Mouse (Mus musculus) megakaryocyte, embryonic 14.5 days (primary cell): ENCODE measurements around the gene Vdac1. TPM values are rescaled to one million over a fixed set of nuclear protein-coding genes. Genes with fewer than 3 reads are reported as not detected.
"Not testable (repeated sequence)": the region's sequence is repeated elsewhere in the genome, so short reads cannot be mapped to it uniquely, and the experiment has no call there.

ENCODE experiments used
- H3K27me3 ChIP-seq: replicated peaks from 2 replicates; pipeline ENCODE3; 2012; ENCODE audit warnings: inconsistent platforms
- H3K36me3 ChIP-seq: replicated peaks from 2 replicates; pipeline ENCODE3; 2012; ENCODE audit warnings: low read length, inconsistent platforms, mixed read lengths
- H3K4me1 ChIP-seq: 2 replicates; pipeline ENCODE4 v1.6.1; 2012; ENCODE audit warnings: inconsistent platforms
- H3K4me3 ChIP-seq: replicated peaks from 2 replicates; pipeline ENCODE3; 2012; ENCODE audit warnings: moderate library complexity, mild to moderate bottlenecking, inconsistent platforms
- H3K9me3 ChIP-seq: 2 replicates; pipeline ENCODE4 v1.6.1; 2012; ENCODE audit warnings: inconsistent platforms
- FLI1 ChIP-seq: IDR thresholded peaks from 2 replicates; pipeline ENCODE4 v1.6.1; 2012; ENCODE audit warnings: low read length, inconsistent platforms, mixed read lengths
- GATA1 ChIP-seq: IDR thresholded peaks from 3 replicates; pipeline ENCODE4 v1.6.1; 2012; ENCODE audit warnings: mixed read lengths, low read length, inconsistent platforms, borderline replicate concordance
- polyA plus RNA-seq: library from polyadenylated mRNA; stranded (reverse); fragments of >175 nt; gene quantifications from 2 replicates; pipeline ENCODE4 v1.2.3, GENCODE M21; 2012; ENCODE audit warnings: low replicate concordance; ENCODE audit not compliant: insufficient read depth

Gene Vdac1
- polyA plus RNA-seq, 1 experiment, result 27.3 TPM

GRCm38 (mm10) chr11:52373841-52374240, 13.2 kb downstream of the Vdac1 start:
- H3K27me3 ChIP-seq, result no peaks in the 10 kb centered on the region
- no peak overlapping the region for H3K4me3 ChIP-seq
- no peaks in the 10 kb centered on the region for H3K9me3 ChIP-seq
- peaks cover 66% of the 10 kb centered on the region for H3K4me1 ChIP-seq
- H3K36me3 ChIP-seq, result peaks cover 68% of the 10 kb centered on the region
- TF ChIP-seq GATA1 (no peak), FLI1 (no peak)

GRCm38 (mm10) chr11:52374340-52374739, 13.7 kb downstream of the Vdac1 start:
- Histone ChIP-seq H3K4me3 (no peak overlapping the region), H3K36me3 (peaks cover 69% of the 10 kb centered on the region), H3K9me3 (no peaks in the 10 kb centered on the region), H3K27me3 (no peaks in the 10 kb centered on the region), H3K4me1 (peaks cover 62% of the 10 kb centered on the region)
- no peak for TF ChIP-seq GATA1

GRCm38 (mm10) chr11:52377579-52377978, 16.9 kb downstream of the Vdac1 start:
- TF ChIP-seq FLI1 (no peak), GATA1 (no peak)
- no peak overlapping the region for H3K4me3 ChIP-seq
- H3K36me3 ChIP-seq, result peaks cover 91% of the 10 kb centered on the region
- H3K4me1 ChIP-seq, result peaks cover 29% of the 10 kb centered on the region
- no peaks in the 10 kb centered on the region for H3K27me3 ChIP-seq
- no peaks in the 10 kb centered on the region for H3K9me3 ChIP-seq

GRCm38 (mm10) chr11:52379241-52379640, 18.6 kb downstream of the Vdac1 start:
- Histone ChIP-seq H3K4me3 (no peak overlapping the region), H3K27me3 (no peaks in the 10 kb centered on the region), H3K36me3 (peaks cover 97% of the 10 kb centered on the region), H3K4me1 (peaks cover 12% of the 10 kb centered on the region), H3K9me3 (no peaks in the 10 kb centered on the region)
- no peak for TF ChIP-seq FLI1

GRCm38 (mm10) chr11:52383741-52384140, 23.1 kb downstream of the Vdac1 start:
- 0 out of 2 replicates have a peak, but pooled peaks cover 3% of the 10 kb centered on the region for H3K4me1 ChIP-seq
- no peak overlapping the region for H3K4me3 ChIP-seq
- H3K36me3 ChIP-seq, result peaks cover 99% of the 10 kb centered on the region
- TF ChIP-seq GATA1 (no peak), FLI1 (no peak)
- no peaks in the 10 kb centered on the region for H3K27me3 ChIP-seq
- no peaks in the 10 kb centered on the region for H3K9me3 ChIP-seq

GRCm38 (mm10) chr11:52384667-52385066, 24.0 kb downstream of the Vdac1 start:
- no peaks in the 10 kb centered on the region for H3K9me3 ChIP-seq
- 0 out of 2 replicates have a peak, but pooled peaks cover 3% of the 10 kb centered on the region for H3K4me1 ChIP-seq
- H3K36me3 ChIP-seq, result peaks cover 97% of the 10 kb centered on the region
- H3K4me3 ChIP-seq, result no peak overlapping the region
- TF ChIP-seq GATA1, result no peak
- TF ChIP-seq FLI1, result no peak
- H3K27me3 ChIP-seq, result no peaks in the 10 kb centered on the region

- H3K36me3 ChIP-seq, result peaks cover 91% of the 10 kb centered on the region
- H3K4me1 ChIP-seq, result peaks cover 4% of the 10 kb centered on the region; the same call in 1 of the 2 replicates
- TF ChIP-seq FLI1, result no peak
- no peak for TF ChIP-seq GATA1
- no peak overlapping the region for H3K4me3 ChIP-seq
- peaks cover 2% of the 10 kb centered on the region for H3K9me3 ChIP-seq
- H3K27me3 ChIP-seq, result no peaks in the 10 kb centered on the region
These were observed 26.2 kb downstream of the Vdac1 start for GRCm38 (mm10) chr11:52386892-52387291.

- H3K36me3 ChIP-seq, result peaks cover 81% of the 10 kb centered on the region
- H3K4me1 ChIP-seq, result peaks cover 8% of the 10 kb centered on the region
- no peaks in the 10 kb centered on the region for H3K27me3 ChIP-seq
- H3K9me3 ChIP-seq, result peaks cover 4% of the 10 kb centered on the region
- peak overlapping the region; percentile 38 for H3K4me3 ChIP-seq
- no peak for TF ChIP-seq GATA1
These were observed 27.5 kb downstream of the Vdac1 start for GRCm38 (mm10) chr11:52388150-52388549.

- not testable (repeated sequence) for H3K27me3 ChIP-seq, H3K4me3 ChIP-seq, H3K9me3 ChIP-seq, H3K4me1 ChIP-seq
- peaks cover 74% of the 10 kb centered on the region for H3K36me3 ChIP-seq
These were observed 28.3 kb downstream of the Vdac1 start for GRCm38 (mm10) chr11:52388979-52389378.

- Histone ChIP-seq H3K4me3 (no peak overlapping the region), H3K36me3 (peaks cover 64% of the 10 kb centered on the region), H3K4me1 (peaks cover 8% of the 10 kb centered on the region), H3K9me3 (peaks cover 4% of the 10 kb centered on the region), H3K27me3 (no peaks in the 10 kb centered on the region)
- TF ChIP-seq FLI1 (no peak), GATA1 (no peak)
These were observed 29.3 kb downstream of the Vdac1 start for GRCm38 (mm10) chr11:52389933-52390332.

- Histone ChIP-seq H3K9me3 (peaks cover 4% of the 10 kb centered on the region), H3K4me1 (peaks cover 30% of the 10 kb centered on the region), H3K4me3 (no peak overlapping the region), H3K36me3 (peaks cover 21% of the 10 kb centered on the region), H3K27me3 (no peaks in the 10 kb centered on the region)
- no peak for TF ChIP-seq GATA1
- TF ChIP-seq FLI1, result no peak
These were observed 33.8 kb downstream of the Vdac1 start for GRCm38 (mm10) chr11:52394494-52394893.
